Mouse (Mus musculus) thymus, adult 2 months (tissue): ENCODE measurements around the gene Smco4.

Experiments
- CTCF ChIP-seq: fragments of 200-500 bp; IDR thresholded peaks from 2 replicates; pipeline ENCODE4 v1.5.1; 2012; ENCODE audit warnings: mild to moderate bottlenecking, control low read depth, low read length, moderate library complexity, borderline replicate concordance; ENCODE audit not compliant: control insufficient read depth, poor library complexity, insufficient read depth; ENCODE audit errors: extremely low read depth
- POLR2A ChIP-seq: fragments of 200-500 bp; IDR thresholded peaks from 2 replicates; pipeline ENCODE4 v1.6.1; 2012; ENCODE audit warnings: mild to moderate bottlenecking, low read length, control low read depth, moderate library complexity; ENCODE audit not compliant: control insufficient read depth, poor library complexity, insufficient read depth; ENCODE audit errors: extremely low read depth

DNA sequence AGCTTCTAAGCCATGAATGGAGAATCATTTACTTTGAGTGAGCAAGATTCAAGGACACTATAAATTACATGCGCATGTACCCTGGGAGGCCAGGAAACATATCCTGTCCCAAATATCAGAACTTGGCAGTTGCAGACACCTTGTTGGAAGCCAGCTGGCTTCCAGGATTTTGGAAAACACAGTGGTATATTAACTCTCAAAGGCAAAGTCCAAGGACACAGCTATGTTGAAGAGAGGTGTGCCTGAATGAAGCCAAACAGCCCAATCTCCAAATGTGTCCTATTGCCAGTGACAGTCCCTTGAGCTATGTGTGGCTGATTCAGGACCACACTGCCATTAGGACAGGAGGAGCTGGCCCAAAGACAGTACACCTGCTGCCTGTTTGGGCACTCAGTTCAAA is 20.0 kb upstream of the Smco4 start:
- TF ChIP-seq POLR2A (no peak), CTCF (no peak)
